Mouse (Mus musculus) embryonic stem cell, embryonic (primary cell): ENCODE data around the gene Ift57.

ENCODE experiments used
- CTCF ChIA-PET, 4 experiments: fragments of 300-600 bp in 2 of 4; fragments of 350-600 bp in 2 of 4; sonication (Branson Sonifier 250); formaldehyde crosslinking; loops; one replicate each; lab custom pipeline; 2022; ENCODE audit warnings: inconsistent platforms in 2 of 4; lab: Charles Lee
- POLR2A ChIA-PET, 4 experiments: fragments of 300-600 bp in 2 of 4; fragments of 350-600 bp in 2 of 4; sonication (Branson Sonifier 250); formaldehyde crosslinking; loops; one replicate each; lab custom pipeline; 2022; ENCODE audit warnings: antibody characterized with exemption in 4 of 4, inconsistent platforms in 1 of 4; lab: Charles Lee

Ift57 gene

GRCm38 (mm10) chr16:49775002-49775966, 76.3 kb downstream of the Ift57 start:
- CTCF ChIA-PET, result no interaction called here

GRCm38 (mm10) chr16:49776981-49777380, 77.9 kb downstream of the Ift57 start:
- ChIA-PET POLR2A (interaction anchor here in 2 of 4 experiments (1.0 to 1.3 kb wide), 2 partner anchors 8 to 20 kb away, joined by 3 read pairs; no protein-coding TSS in a partner anchor), CTCF (interaction anchor here in 1 of 4 experiments (0.7 kb wide), 1 partner anchor 13 kb away, joined by 6 read pairs; no protein-coding TSS in a partner anchor)

More at GRCm38 (mm10) chr16:49775002-49775966, 76.3 kb downstream of the Ift57 start:
- POLR2A ChIA-PET, result no interaction called here

GRCm38 (mm10) chr16:49781556-49782156, 82.6 kb downstream of the Ift57 start:
- POLR2A ChIA-PET, result no interaction called here
- CTCF ChIA-PET, result no interaction called here

- ChIA-PET CTCF (no interaction called here), POLR2A (no interaction called here)
These were observed 84.3 kb downstream of the Ift57 start for GRCm38 (mm10) chr16:49783369-49783768.

GRCm38 (mm10) chr16:49786116-49786515, 87.1 kb downstream of the Ift57 start:
- POLR2A ChIA-PET, result no interaction called here
- CTCF ChIA-PET, result no interaction called here

GRCm38 (mm10) chr16:49787714-49788113, 88.7 kb downstream of the Ift57 start:
- POLR2A ChIA-PET, result no interaction called here
- CTCF ChIA-PET, result no interaction called here

GRCm38 (mm10) chr16:49790575-49791465, 91.8 kb downstream of the Ift57 start:
- CTCF ChIA-PET, result no interaction called here
- POLR2A ChIA-PET, result interaction anchor here in 1 of 4 experiments (0.7 kb wide), 1 partner anchor 82 kb away, joined by 3 read pairs; no protein-coding TSS in a partner anchor

GRCm38 (mm10) chr16:49792446-49792878, 93.4 kb downstream of the Ift57 start:
- ChIA-PET CTCF (no interaction called here), POLR2A (no interaction called here)

- CTCF ChIA-PET, result interaction anchor here in 1 of 4 experiments (0.7 kb wide), 1 partner anchor 40 kb away, joined by 5 read pairs; no protein-coding TSS in a partner anchor
- POLR2A ChIA-PET, result no interaction called here
These were observed 94.6 kb downstream of the Ift57 start for GRCm38 (mm10) chr16:49793596-49793995.

- POLR2A ChIA-PET, result interaction anchor here in 1 of 4 experiments (0.9 kb wide), 1 partner anchor 19 kb away, joined by 3 read pairs; no protein-coding TSS in a partner anchor
- CTCF ChIA-PET, result no interaction called here
These were observed 97.2 kb downstream of the Ift57 start for GRCm38 (mm10) chr16:49796271-49796670.

- CTCF ChIA-PET, result no interaction called here
- POLR2A ChIA-PET, result interaction anchor here in 1 of 4 experiments (0.9 kb wide), 1 partner anchor 20 kb away, joined by 3 read pairs; no protein-coding TSS in a partner anchor
These were observed 97.9 kb downstream of the Ift57 start for GRCm38 (mm10) chr16:49796954-49797353.

- ChIA-PET POLR2A (no interaction called here), CTCF (no interaction called here)
These were observed 99.8 kb downstream of the Ift57 start for GRCm38 (mm10) chr16:49798790-49799189.

- CTCF ChIA-PET, result no interaction called here
- POLR2A ChIA-PET, result no interaction called here
These were observed 100.8 kb downstream of the Ift57 start, which contains the start of gene Cd47 for GRCm38 (mm10) chr16:49799597-49800561. Cd47 (plus strand) TSS chr16:49800533.

GRCm38 (mm10) chr16:49800996-49801395, 102.0 kb downstream of the Ift57 start:
- CTCF ChIA-PET, result no interaction called here
- POLR2A ChIA-PET, result no interaction called here

- POLR2A ChIA-PET, result no interaction called here
- CTCF ChIA-PET, result no interaction called here
These were observed 102.4 kb downstream of the Ift57 start for GRCm38 (mm10) chr16:49801399-49801798.

- CTCF ChIA-PET, result no interaction called here
- POLR2A ChIA-PET, result no interaction called here
These were observed 104.0 kb downstream of the Ift57 start for GRCm38 (mm10) chr16:49802993-49803392.

GRCm38 (mm10) chr16:49803932-49804461, 105.0 kb downstream of the Ift57 start:
- ChIA-PET CTCF (interaction anchor here in 1 of 4 experiments (0.5 kb wide), 1 partner anchor 637 kb away, joined by 4 read pairs; no protein-coding TSS in a partner anchor), POLR2A (interaction anchor here in 2 of 4 experiments (0.7 to 1.0 kb wide), 3 partner anchors 8 to 105 kb away, joined by 3 to 4 read pairs (median 3); partner anchors contain the start of gene Ift57 (in 1 of the 2))
